Mouse (Mus musculus) cerebellum, adult 11 months (tissue): ENCODE measurements around the gene Surf4.

Experiments
- DNase-seq: peaks from one replicate; pipeline ENCODE4 v3.0.0; 2022

The Surf4 gene

GRCm38 (mm10) chr2:26933304-26934055, at the start of gene Surf4, which contains the start of gene Stkld1:
Surf4 (minus strand) TSS chr2:26933928.
Stkld1 (plus strand) TSS chr2:26934047.
- DNase-seq, result peak; percentile 91

DNA sequence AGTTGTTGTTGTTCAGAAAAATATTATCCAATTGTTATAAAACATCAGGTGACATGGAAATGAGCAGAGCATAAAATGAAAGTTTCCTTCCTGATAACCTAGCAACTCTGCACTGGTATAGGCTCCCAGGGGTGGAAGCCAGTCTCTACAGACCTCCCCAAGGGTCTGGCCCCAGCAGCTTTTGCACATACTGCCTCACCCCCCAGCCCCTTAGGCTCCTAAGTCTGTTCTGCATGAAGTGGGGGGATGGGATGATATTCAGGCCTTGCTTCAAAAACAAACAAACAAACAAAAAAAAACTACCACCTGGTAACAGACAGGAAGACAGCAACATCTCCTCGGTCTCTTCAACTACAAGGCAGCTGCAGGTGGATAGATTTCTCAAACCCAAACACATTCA, 46.6 kb upstream of the Surf4 start:
- no peak for DNase-seq

GRCm38 (mm10) chr2:26973960-26974359, 40.2 kb upstream of the Surf4 start:
- no peak for DNase-seq

- no peak for DNase-seq
Observed at GRCm38 (mm10) chr2:26973116-26973515, 39.4 kb upstream of the Surf4 start, which contains the start of gene Adamts13. Adamts13 (plus strand) TSS chr2:26973416.

DNA sequence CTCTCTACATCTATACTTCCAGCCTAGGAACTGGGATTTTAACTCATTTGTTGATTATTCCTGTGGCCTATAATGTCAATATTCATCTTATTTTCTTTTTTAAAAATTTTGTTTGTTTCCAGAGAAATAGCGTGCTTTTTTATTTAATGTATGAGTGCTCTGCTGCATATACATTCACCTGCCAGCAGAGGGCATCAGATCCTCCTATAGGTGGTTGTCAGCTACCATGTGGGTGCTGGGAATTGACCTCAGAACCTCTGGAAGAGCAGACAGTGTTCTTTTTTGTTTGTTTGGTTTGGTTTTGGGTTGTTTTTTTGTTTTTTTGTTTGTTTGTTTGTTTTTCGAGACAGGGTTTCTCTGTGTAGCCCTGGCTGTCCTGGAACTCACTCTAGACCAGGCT, 33.5 kb upstream of the Surf4 start:
- no peak for DNase-seq

- no peak for DNase-seq
Observed at GRCm38 (mm10) chr2:26964724-26965370, 31.1 kb upstream of the Surf4 start.

- DNase-seq, result peak; percentile 94
Observed at GRCm38 (mm10) chr2:26963923-26964723, 30.4 kb upstream of the Surf4 start, which contains the start of gene Rexo4. Rexo4 (minus strand) TSS chr2:26964386.

DNA sequence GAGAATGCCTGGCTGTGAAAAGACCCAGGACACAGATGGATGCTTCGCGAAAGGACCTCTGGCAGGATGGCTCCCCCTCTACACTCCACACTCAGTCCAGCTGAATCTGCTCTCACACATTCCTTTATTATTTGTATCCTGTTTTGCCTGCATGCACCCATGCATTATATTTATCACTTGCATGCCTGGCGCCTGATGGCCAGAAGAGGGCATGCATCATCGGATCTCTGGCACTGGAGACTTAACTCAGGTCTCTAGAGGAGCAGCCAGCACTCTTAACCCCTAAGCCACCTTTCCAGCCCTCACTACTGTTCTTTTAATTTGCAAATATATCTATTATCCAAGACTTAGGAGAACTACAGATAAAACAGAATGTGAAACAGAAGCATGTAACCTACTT, 27.0 kb upstream of the Surf4 start:
- DNase-seq, result no peak

DNA sequence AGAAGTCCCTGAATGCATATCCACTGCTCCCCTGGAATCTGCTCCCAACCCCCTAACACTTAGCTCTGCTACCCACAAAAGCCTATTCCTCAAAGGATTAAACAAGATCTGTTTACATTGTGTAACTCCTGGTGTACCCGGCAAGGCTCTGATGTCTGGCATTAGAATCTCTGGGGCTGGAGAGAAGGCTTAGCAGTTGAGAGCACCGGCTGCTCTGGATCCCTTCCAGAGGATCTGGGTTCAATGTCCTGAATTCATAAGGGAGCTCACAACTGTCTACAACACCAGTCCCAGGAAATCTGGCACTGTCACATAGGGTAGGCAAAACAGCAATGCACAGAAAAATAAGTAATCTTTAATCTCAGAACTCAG, 23.7 kb upstream of the Surf4 start:
- DNase-seq, result no peak

DNA sequence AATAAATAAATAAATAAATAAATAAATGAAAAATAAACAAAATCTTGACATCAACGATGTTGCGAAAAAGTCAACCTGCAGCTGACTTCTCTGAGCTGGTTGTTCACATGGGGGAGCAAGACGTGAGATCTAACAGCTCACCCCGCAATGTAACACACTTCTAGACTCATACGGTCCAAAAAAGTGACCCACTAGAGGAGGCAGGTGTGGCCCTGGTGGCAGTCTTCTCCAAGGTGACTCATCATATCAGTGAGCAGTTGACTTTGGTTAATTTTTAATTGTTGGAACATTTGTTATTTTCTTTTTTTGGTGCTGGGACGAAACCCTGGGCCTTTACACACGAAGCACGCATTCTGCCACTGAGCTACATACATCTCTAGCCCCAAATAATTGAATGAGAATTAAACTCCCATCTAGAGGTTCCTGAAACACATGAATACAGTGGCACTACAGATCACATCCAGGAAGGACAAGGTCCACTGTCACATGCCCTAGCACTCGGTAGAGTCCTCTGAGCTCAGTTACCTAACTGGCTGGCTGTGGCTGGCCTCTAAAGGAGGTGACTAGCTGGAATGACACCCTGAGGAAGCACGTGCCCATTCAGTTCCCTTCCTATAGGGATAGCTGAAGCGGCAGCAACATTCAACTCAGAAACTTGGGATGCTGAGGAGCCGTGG, 23.2 kb upstream of the Surf4 start:
- DNase-seq, result no peak

DNA sequence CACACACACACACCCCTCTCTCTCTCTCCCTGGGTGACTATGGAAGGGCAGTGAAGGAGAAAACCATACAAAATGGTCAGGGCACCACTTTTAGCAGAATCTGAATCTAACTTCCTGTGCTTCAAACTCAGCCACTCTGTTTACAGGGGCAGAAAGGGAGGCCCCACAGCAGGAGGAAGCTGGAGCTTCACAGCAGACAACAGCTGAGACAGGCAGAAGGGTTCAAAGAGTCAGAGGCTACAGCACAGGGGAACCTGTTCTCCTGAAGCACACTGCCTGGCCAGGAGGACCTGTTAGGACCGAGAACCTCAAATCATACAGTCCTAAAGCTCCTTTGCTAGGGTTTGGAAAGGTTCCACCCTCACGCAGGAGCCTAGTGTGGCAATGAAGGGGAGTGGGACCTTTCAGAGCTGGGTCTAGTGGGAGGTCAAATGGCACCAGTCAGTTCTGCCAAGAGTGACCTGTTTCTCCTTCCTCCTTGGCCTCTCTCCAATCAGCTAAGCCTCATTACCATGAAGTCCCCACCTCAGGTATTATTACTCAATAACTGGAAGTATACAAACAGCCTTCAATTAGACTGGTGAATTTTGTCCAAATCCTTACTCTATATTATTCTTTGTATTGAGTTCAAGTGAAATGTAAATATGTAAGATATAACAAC, 21.1 kb upstream of the Surf4 start:
- no peak for DNase-seq

- no peak for DNase-seq
Observed at GRCm38 (mm10) chr2:26952866-26953265, 19.1 kb upstream of the Surf4 start.

DNA sequence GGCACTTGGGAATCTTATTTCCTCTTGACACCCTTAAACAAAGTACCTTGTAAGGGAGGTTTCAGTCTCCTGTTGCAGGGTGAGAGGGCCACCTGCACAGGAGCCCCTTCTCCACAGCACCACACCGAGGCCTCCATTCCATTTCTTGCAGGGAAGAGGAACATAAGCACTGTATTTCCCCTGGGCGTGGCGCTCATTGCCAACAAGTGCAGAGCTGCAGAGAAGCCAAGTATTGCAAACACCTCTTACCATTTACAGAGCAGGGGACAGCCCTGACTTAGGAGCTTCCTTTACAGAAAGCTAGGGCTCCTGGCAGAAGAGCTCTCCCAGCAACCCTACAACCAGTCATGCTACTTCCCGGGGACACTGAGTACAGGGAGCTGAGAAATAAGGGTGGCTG, 18.5 kb upstream of the Surf4 start:
- no peak for DNase-seq

DNA sequence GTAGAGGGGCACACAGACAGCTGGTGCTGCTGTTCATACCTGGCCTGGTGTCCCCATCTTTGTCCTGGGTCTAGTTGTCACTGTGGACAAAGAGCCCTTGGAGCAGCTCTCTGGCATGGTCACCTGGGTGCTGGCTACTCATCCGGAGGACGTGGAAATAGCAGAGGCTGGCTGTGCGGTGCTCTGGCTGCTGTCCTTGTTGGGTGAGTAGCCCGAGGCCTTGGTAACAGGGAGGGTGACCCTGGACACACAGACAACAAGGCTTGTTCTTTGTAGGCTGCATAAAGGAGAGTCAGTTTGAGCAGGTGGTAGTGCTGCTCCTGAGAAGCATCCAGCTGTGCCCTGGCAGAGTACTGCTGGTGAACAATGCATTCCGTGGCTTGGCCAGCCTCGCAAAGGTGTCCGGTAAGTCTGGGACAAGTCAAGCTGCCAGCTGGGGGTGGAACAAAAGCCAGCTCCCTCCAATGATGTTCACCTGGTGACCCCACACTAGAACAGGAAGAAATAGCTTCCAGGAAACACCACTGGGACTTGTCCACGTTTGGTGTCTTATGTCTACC, 17.7 kb upstream of the Surf4 start:
- DNase-seq, result peak; percentile 37

GRCm38 (mm10) chr2:26950411-26950810, 16.7 kb upstream of the Surf4 start:
- DNase-seq, result no peak

DNA sequence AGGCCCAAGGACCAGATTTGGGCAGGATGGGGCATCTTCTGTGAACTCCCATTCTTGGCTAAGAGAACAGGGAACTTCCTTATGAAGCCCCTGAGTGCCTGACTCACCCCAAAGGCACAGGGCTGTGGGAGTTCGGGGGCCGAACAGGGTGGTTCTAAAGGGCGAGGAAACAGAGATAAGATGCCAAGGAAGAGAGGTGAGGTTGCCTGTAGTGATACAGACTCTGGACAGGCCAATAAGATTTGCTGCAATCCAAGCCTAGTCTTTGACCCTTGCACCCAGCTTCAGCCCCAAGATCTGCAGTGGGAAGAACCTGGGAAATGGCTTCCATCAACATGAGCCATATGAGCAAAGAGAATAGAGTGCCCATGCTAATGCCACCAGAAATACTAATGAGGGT, 9.5 kb upstream of the Surf4 start:
- DNase-seq, result no peak

DNA sequence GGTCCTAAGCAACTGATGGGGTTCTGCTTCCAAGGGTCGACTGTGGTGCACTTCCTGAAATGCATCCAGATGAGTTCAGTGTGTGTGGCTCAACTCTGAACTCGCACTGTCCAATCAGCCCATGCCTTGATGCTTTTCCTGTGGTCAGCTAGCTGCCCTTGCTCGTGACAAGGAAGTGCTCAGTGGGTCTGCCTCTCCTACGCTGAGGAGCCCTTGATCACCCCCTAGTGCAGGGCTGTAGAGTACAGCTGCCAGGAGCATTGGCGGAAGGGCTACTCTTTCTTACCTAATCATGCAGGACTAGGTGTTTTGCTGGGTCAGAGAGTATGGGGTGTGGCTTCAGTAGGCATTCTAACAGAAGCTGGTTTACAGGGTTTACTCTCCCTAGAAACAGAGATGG, 7.8 kb upstream of the Surf4 start:
- DNase-seq, result no peak

DNA sequence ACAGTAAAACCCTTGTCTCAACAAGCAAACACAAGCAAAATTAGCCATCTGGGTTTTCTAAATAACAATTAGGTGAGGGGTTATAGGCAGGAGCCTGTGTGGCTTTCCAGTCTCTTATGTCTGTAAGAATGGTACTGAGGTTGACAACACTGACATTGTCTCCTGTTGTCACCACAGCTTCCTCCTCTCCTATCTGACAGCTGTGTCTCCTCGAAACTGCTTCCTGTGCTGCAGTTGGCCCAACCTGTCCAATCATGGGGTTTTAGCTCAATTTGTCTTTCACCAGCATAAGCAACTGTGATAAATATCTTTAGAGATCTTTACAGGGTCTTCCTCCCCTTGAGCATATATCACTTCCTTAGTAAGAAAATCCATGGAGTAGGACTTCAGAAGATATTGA, 2.7 kb upstream of the Surf4 start:
- DNase-seq, result no peak

- DNase-seq, result no peak
Observed at GRCm38 (mm10) chr2:26935286-26935685, 1.6 kb upstream of the Surf4 start.

- peak; percentile 42 for DNase-seq
Observed at GRCm38 (mm10) chr2:26932473-26933303, 1.0 kb downstream of the Surf4 start.

- DNase-seq, result peak; percentile 64
Observed at GRCm38 (mm10) chr2:26930390-26930789, 3.3 kb downstream of the Surf4 start.
